Mouse (Mus musculus) liver, embryonic 16.5 days (tissue): ENCODE measurements around the gene Tbc1d1. TPM values are rescaled to one million over a fixed set of nuclear protein-coding genes. Genes with fewer than 3 reads are reported as not detected.

Experiments used
- ATAC-seq: fragments of 200-750 bp; cut with Nextera tagmentation; 2 replicates; pipeline ENCODE4 v1.8.0; 2017; ENCODE audit warnings: low read depth, mild to moderate bottlenecking, moderate number of reproducible peaks, moderate library complexity
- H3K27ac ChIP-seq: fragments of 300-500 bp; sonication (generic); 2 replicates; pipeline ENCODE4 v1.5.1; 2014; ENCODE audit warnings: mild to moderate bottlenecking, low read length
- H3K27me3 ChIP-seq: fragments of 300-500 bp; sonication (generic); 2 replicates; pipeline ENCODE4 v1.6.1; 2014; ENCODE audit warnings: low read depth, low read length, mixed read lengths; ENCODE audit not compliant: control insufficient read depth, insufficient read depth
- H3K36me3 ChIP-seq: fragments of 300-500 bp; sonication (generic); 2 replicates; pipeline ENCODE4 v1.6.1; 2014; ENCODE audit warnings: mild to moderate bottlenecking; ENCODE audit not compliant: control insufficient read depth, insufficient read depth
- H3K4me1 ChIP-seq: fragments of 300-500 bp; sonication (generic); 2 replicates; pipeline ENCODE4 v1.6.1; 2014; ENCODE audit warnings: low read depth, low read length, mixed read lengths; ENCODE audit not compliant: control insufficient read depth
- H3K4me2 ChIP-seq: fragments of 300-500 bp; sonication (generic); 2 replicates; pipeline ENCODE4 v1.6.1; 2014; ENCODE audit warnings: low read depth, low read length, mixed read lengths
- H3K4me3 ChIP-seq: fragments of 300-500 bp; sonication (generic); 2 replicates; pipeline ENCODE4 v1.5.1; 2014; ENCODE audit warnings: low read depth, mild to moderate bottlenecking, low read length
- H3K9ac ChIP-seq: fragments of 300-500 bp; sonication (generic); 2 replicates; pipeline ENCODE4 v1.6.1; 2014; ENCODE audit warnings: low read depth, low read length
- H3K9me3 ChIP-seq: fragments of 300-500 bp; sonication (generic); replicated peaks from 2 replicates; pipeline ENCODE4 v1.6.1; 2016; ENCODE audit warnings: low read length; ENCODE audit not compliant: control insufficient read depth
- WGBS: fragments of 180-500 bp; shearing (Covaris S2); extraction: QIAGEN DNeasy Blood & Tissue Kit; methylation state at CpG from one replicate; pipeline ENCODE4 v1.1.7; 2014; ENCODE audit not compliant: insufficient replicate concordance; 5-methylcytosine and 5-hydroxymethylcytosine counted together
- polyA plus RNA-seq: library from polyadenylated mRNA; unstranded; fragments of >200 nt; fragmentation: Nextera tagmentation; extraction: Ambion mirVana; gene quantifications from 2 replicates; pipeline ENCODE4 v1.2.1, GENCODE M21; 2015

The Tbc1d1 gene
- polyA plus RNA-seq, 1 experiment from 2014 or later, result 6.3 TPM

DNA sequence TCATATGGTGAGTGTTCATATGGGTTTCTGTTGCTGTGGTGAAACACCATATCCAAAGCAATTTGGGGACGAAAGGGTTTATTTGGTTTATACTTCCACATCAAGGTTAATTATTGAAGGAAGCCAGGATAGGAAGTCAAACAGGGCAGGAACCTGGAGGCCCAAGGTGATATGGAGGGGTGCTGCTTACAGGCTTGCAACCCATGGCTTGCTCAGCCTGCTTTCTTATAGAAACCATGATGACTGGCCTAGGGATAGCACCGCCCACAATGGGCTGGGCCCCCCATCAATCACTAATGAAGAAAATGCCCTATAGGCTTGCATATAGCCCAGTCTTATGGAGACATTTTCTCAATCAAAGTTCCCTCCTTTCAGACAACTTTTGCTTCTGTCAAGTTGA lies 110.4 kb downstream of the Tbc1d1 start:
- Histone ChIP-seq H3K4me1 (no peaks in the 10 kb centered on the region), H3K27ac (no peak overlapping the region), H3K27me3 (no peaks in the 10 kb centered on the region), H3K9ac (no peak overlapping the region), H3K4me2 (no peak overlapping the region), H3K4me3 (no peak overlapping the region), H3K9me3 (no peaks in the 10 kb centered on the region), H3K36me3 (peaks cover 2% of the 10 kb centered on the region; the same call in 1 of the 2 replicates)
- WGBS, result 70% methylated on average over 2 of the region's 2 CpGs
- no peak for ATAC-seq

- Histone ChIP-seq H3K4me3 (no peak overlapping the region), H3K36me3 (peaks cover 2% of the 10 kb centered on the region; the same call in 1 of the 2 replicates), H3K4me1 (no peaks in the 10 kb centered on the region), H3K4me2 (no peak overlapping the region), H3K9ac (no peak overlapping the region), H3K9me3 (no peaks in the 10 kb centered on the region), H3K27ac (no peak overlapping the region), H3K27me3 (no peaks in the 10 kb centered on the region)
- no peak for ATAC-seq
- WGBS, result 52% methylated on average over 9 of the region's 9 CpGs
These were observed 111.2 kb downstream of the Tbc1d1 start for GRCm38 (mm10) chr5:64267279-64267678.

DNA sequence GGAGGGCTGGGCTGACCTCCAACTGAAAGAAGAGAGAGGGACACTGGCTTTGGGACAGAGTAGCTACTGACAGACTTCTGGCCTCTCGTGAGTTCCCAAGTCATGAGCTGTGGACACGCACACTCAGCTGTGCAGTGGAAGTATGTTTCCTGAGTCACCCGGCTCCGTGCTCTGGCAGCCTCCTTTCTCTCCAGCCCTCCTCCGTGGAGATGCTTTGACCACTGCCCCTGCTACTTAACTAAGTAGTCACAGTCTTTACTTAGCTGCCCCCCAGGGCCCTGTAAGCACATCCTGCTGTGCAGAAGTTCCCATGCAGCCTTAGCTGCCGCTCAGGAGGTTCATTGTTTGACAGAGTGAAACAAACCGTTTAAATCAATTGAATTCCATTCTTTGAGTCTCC lies 113.6 kb downstream of the Tbc1d1 start:
- Histone ChIP-seq H3K36me3 (peaks cover 2% of the 10 kb centered on the region; the same call in 1 of the 2 replicates), H3K27me3 (no peaks in the 10 kb centered on the region), H3K4me2 (no peak overlapping the region), H3K4me1 (no peaks in the 10 kb centered on the region), H3K9me3 (no peaks in the 10 kb centered on the region), H3K27ac (no peak overlapping the region), H3K4me3 (no peak overlapping the region), H3K9ac (no peak overlapping the region)
- no peak for ATAC-seq
- 70% methylated on average over 7 of the region's 7 CpGs for WGBS

DNA sequence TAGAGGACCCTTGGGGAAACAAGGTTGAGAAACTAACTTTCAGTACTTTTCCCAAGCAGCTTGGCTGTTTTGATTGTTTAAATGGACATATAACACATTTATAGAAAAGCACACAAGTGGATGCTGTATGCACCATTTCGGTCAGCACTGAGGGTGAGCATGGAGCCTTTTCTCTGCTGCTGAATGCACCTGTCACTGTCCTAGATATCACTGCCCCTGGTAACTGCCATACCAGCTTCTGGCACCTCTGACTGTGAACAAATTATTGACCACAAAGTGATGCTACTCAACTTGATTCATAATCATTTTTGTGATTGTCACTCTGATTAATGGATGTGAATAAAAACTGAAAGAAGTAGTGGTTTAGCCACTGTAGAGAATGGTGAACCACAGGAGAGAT lies 117.4 kb downstream of the Tbc1d1 start:
- ATAC-seq, result no peak

GRCm38 (mm10) chr5:64274296-64274695 lies 118.2 kb downstream of the Tbc1d1 start:
- ATAC-seq, result no peak
- Histone ChIP-seq H3K9ac (no peak overlapping the region), H3K9me3 (no peaks in the 10 kb centered on the region), H3K4me1 (no peaks in the 10 kb centered on the region), H3K36me3 (peaks cover 4% of the 10 kb centered on the region; the same call in 1 of the 2 replicates), H3K4me2 (no peak overlapping the region), H3K27ac (no peak overlapping the region), H3K27me3 (no peaks in the 10 kb centered on the region), H3K4me3 (no peak overlapping the region)
- 75% methylated on average over 9 of the region's 9 CpGs for WGBS

More for the DNA sequence above, 117.4 kb downstream of the Tbc1d1 start:
- no peak overlapping the region for H3K4me2 ChIP-seq
- H3K9me3 ChIP-seq, result no peaks in the 10 kb centered on the region
- 72% methylated on average over 1 of the region's 1 CpGs for WGBS
- no peak overlapping the region for H3K27ac ChIP-seq
- no peaks in the 10 kb centered on the region for H3K27me3 ChIP-seq
- H3K4me1 ChIP-seq, result no peaks in the 10 kb centered on the region
- H3K9ac ChIP-seq, result no peak overlapping the region
- H3K36me3 ChIP-seq, result peaks cover 4% of the 10 kb centered on the region; the same call in 1 of the 2 replicates
- H3K4me3 ChIP-seq, result no peak overlapping the region

DNA sequence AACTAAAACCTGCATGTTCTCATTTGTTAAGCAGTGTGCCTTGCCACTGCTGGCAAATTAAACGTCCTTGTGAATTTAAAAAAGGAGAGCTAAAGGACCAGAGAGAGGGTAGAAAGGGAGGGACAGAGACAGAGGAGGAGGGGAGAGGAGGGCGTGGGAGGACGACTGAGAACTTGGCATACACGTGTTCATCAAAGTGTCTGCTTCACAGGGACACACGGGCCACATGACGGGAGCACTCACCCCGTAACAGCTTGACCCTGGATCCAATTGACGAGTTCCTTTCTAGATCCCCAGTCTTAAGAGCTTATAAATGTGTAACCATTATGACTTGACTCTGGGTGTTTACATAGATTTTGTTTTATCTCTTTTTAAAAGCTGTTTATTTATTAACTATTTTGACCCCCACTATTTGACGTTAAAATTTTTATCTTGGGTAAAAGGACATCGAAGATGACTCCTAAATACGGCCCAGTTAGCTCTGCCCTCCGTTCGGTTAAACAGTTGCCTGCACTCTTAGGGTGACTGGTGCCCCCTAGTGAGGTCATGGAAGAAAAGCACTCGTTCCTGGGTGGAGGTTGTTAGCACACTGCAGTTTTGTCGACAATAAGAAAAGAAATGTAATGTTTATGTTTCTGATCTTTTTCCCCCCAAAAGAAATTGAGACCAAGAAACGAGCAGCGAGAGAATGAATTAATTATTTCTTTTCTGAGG lies 118.8 kb downstream of the Tbc1d1 start:
- no peak overlapping the region for H3K9ac ChIP-seq
- ATAC-seq, result no peak
- no peaks in the 10 kb centered on the region for H3K4me1 ChIP-seq
- no peaks in the 10 kb centered on the region for H3K9me3 ChIP-seq
- H3K36me3 ChIP-seq, result peaks cover 5% of the 10 kb centered on the region; the same call in 1 of the 2 replicates
- no peak overlapping the region for H3K4me2 ChIP-seq
- no peaks in the 10 kb centered on the region for H3K27me3 ChIP-seq
- H3K4me3 ChIP-seq, result no peak overlapping the region
- no peak overlapping the region for H3K27ac ChIP-seq
- WGBS, result 41% methylated on average over 17 of the region's 17 CpGs

- no peaks in the 10 kb centered on the region for H3K9me3 ChIP-seq
- no peaks in the 10 kb centered on the region for H3K27me3 ChIP-seq
- no peak for ATAC-seq
- H3K9ac ChIP-seq, result no peak overlapping the region
- no peak overlapping the region for H3K4me2 ChIP-seq
- no peak overlapping the region for H3K27ac ChIP-seq
- H3K4me3 ChIP-seq, result no peak overlapping the region
- whole genome bisulfite sequencing, result 77% methylated on average over 7 of the region's 7 CpGs
- H3K36me3 ChIP-seq, result peaks cover 4% of the 10 kb centered on the region; the same call in 1 of the 2 replicates
- no peaks in the 10 kb centered on the region for H3K4me1 ChIP-seq
These were observed 121.6 kb downstream of the Tbc1d1 start for GRCm38 (mm10) chr5:64277646-64278191.

DNA sequence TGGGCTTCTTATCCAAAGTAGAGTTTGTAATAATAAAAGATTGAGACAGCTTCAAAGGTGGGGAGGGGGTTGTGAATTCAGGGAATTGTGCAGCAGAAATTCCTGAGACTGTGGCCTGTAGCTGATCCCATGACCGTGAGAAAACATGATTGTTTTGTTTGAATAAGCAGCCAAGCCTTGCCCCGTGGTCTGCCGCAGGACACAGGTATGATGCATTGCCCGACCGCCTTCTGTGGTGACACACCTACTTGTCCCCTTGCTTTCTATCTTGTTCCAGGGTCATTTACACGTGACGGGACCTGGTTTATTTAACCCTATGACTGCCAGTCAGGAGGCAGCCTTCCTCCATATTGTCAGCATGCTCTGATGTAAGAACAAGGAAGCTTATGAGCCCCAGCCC lies 123.6 kb downstream of the Tbc1d1 start:
- no peak overlapping the region for H3K9ac ChIP-seq
- no peaks in the 10 kb centered on the region for H3K9me3 ChIP-seq
- no peaks in the 10 kb centered on the region for H3K4me1 ChIP-seq
- H3K27ac ChIP-seq, result no peak overlapping the region
- H3K27me3 ChIP-seq, result no peaks in the 10 kb centered on the region
- WGBS, result 59% methylated on average over 7 of the region's 7 CpGs
- no peak for ATAC-seq
- H3K4me3 ChIP-seq, result no peak overlapping the region
- peaks cover 4% of the 10 kb centered on the region; the same call in 1 of the 2 replicates for H3K36me3 ChIP-seq
- no peak overlapping the region for H3K4me2 ChIP-seq

DNA sequence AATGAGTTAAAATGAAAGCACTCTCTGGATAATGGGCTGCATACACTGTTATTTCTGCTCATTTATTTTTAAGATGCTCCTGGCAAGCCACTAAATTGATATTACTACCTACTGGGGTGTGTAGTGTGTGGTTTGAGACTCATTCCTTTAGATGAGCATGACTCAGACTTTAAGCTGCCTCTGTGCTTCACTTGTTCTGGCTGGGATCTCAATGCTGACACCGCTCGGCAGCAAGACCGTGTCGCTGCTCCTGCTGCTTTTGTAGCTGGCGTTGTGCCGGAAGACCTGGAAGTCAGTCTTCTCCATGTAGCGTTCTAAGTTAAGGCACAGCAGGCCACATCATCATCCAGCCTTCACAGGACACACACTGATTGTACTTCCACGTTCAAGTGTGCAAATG lies 124.1 kb downstream of the Tbc1d1 start:
- H3K27me3 ChIP-seq, result no peaks in the 10 kb centered on the region
- no peaks in the 10 kb centered on the region for H3K4me1 ChIP-seq
- H3K9ac ChIP-seq, result no peak overlapping the region
- no peak overlapping the region for H3K4me3 ChIP-seq
- ATAC-seq, result no peak
- H3K27ac ChIP-seq, result no peak overlapping the region
- H3K4me2 ChIP-seq, result no peak overlapping the region
- no peaks in the 10 kb centered on the region for H3K9me3 ChIP-seq
- H3K36me3 ChIP-seq, result peaks cover 4% of the 10 kb centered on the region; the same call in 1 of the 2 replicates
- 85% methylated on average over 8 of the region's 8 CpGs for WGBS
